Mouse (Mus musculus): ENCODE data around the gene Cfap73.
A peak's percentile ranks its signal among the peaks of the same experiment; 100 is the strongest.

DNA sequence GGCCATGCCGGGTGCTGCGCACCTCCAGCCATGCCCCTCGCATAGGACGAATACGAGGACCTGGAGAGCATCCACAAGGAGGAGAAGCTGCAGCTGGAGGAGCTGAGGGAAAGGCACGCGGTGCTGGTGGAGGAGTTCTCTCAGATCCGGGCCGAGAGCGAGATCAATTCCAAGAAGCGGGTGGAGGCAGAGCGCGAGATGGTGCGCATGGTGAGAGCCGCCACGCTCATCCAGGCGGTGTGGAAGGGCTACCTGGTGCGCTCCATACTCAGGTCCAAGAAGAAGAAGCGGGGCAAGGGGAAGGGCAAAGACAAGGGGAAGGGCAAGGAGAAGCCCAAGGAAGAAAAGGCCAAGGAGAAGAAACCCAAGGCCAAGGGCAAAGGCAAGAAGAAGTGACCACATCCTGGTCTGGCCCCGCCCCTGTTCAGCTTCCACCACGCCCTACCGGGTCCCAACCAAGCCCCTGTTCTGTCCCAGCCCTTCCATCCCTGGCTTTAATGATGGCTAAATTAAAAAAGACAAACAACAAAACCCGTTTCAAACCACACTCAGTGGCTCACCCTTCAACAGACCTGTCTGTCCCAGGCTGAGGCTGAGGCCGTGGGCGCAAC lies 27.3 kb downstream of the Cfap73 start:
- TF ChIP-seq EP300 (IDR thresholded peaks at IDR 0.05; ENCODE audit: insufficient read depth, low read depth, low read length) (no peak), CTCF (IDR thresholded peaks at IDR 0.05; ENCODE audit: low read depth, low read length) (peak; percentile 4), POLR2A (IDR thresholded peaks at IDR 0.05; ENCODE audit: insufficient read depth, low read length) (no peak)
